ENCODE assay signal across 30 mouse cellular contexts in genomic region chr13:98997025-98997424, GRCm38 (mm10). TPM values are rescaled to one million over a fixed set of nuclear protein-coding genes. Genes with fewer than 3 reads are reported as not detected.
DNase-seq lines count a peak whose midpoint lies in the region; ATAC-seq lines count a peak whose summit lies in the region.
"Had no signal": no experiment of that assay in that cellular context is flagged by ENCODE, and none has a peak within 500 bp of the region (broad histone marks: within the 10 kb centered on the region; RNA-seq: fewer than 3 reads in every experiment).

No protein-coding gene starts in this region.

- DNase-seq in heart, adult 8-10 months (ENCODE audit: low spot score) = peak; percentile 19
- DNase-seq in heart, postnatal 25 days (ENCODE audit: low spot score) = no peak
- peak; percentile 74 for DNase-seq in retina, adult 2 months (ENCODE audit: low read depth, low spot score)
- no peak for DNase-seq in retina, embryonic 14.5 days (ENCODE audit: low spot score)
- DNase-seq in forebrain, embryonic 10.5 days (ENCODE audit: extremely low spot score, low spot score) = no peak
- DNase-seq: adrenal gland, postnatal 36 days; cerebellum, adult 11 months; cerebellum, postnatal 10 days; gastrocnemius, adult 2 months; heart, postnatal 14 days; kidney, adult 18-20 months; kidney, postnatal 4 days; lung, adult 2 months; thymus, adult 2 months; thymus, postnatal 4 days had no signal

- no peaks in the 10 kb centered on the region for H3K27me3 ChIP-seq in hindbrain, embryonic 12.5 days
- H3K27me3 ChIP-seq in forebrain, embryonic 10.5 days (ENCODE audit: poor library complexity, severe bottlenecking) = no peaks in the 10 kb centered on the region
- H3K27me3 ChIP-seq: embryonic facial prominence, embryonic 12.5 days; forebrain, embryonic 13.5 days; heart, embryonic 13.5 days had no signal

- no peaks in the 10 kb centered on the region for H3K36me3 ChIP-seq in hindbrain, embryonic 12.5 days
- H3K36me3 ChIP-seq in forebrain, embryonic 10.5 days (replicated peaks) = no peaks in the 10 kb centered on the region
- H3K36me3 ChIP-seq: embryonic facial prominence, embryonic 12.5 days; heart, embryonic 13.5 days; midbrain, embryonic 13.5 days had no signal

- ATAC-seq in monocyte, adult 5-6 weeks (replicated peaks; ENCODE audit: insufficient number of reproducible peaks, low FRiP score, low TSS enrichment, poor library complexity, severe bottlenecking) = peak; percentile 98
- no peak for ATAC-seq in hindbrain, embryonic 12.5 days (ENCODE audit: low FRiP score)
- ATAC-seq: CD4-positive, CD25-positive, alpha-beta regulatory T cell, adult 4 months; forebrain, embryonic 13.5 days; inflammation-experienced regulatory T-cells, adult 6 months; midbrain, embryonic 13.5 days had no signal

- no peak overlapping the region for H3K9ac ChIP-seq in hindbrain, embryonic 12.5 days
- H3K9ac ChIP-seq: embryonic facial prominence, embryonic 12.5 days; forebrain, embryonic 13.5 days; heart, embryonic 13.5 days; hindbrain, embryonic 14.5 days; midbrain, embryonic 13.5 days had no signal

- H3K27ac ChIP-seq in hindbrain, embryonic 12.5 days = no peak overlapping the region
- no peak overlapping the region for H3K27ac ChIP-seq in forebrain, embryonic 10.5 days
- H3K27ac ChIP-seq: embryonic facial prominence, embryonic 12.5 days; forebrain, embryonic 13.5 days; gastrocnemius, adult 2 months; heart, embryonic 13.5 days; hindbrain, embryonic 14.5 days; midbrain, embryonic 13.5 days; stomach, postnatal 0 days had no signal

- H3K4me1 ChIP-seq in hindbrain, embryonic 12.5 days = no peaks in the 10 kb centered on the region
- H3K4me1 ChIP-seq in forebrain, embryonic 10.5 days = no peaks in the 10 kb centered on the region
- H3K4me1 ChIP-seq: embryonic facial prominence, embryonic 12.5 days; forebrain, embryonic 13.5 days; heart, embryonic 13.5 days; midbrain, embryonic 13.5 days had no signal

- intact Hi-C loops in heart, postnatal 25 days (cut with DNase I) = no loop called here

- WGBS in hindbrain, embryonic 12.5 days = 62% methylated on average over 5 of the region's 5 CpGs
- 60% methylated on average over 5 of the region's 5 CpGs for WGBS in forebrain, embryonic 10.5 days

- H3K9me3 ChIP-seq in hindbrain, embryonic 12.5 days (replicated peaks) = no peaks in the 10 kb centered on the region
- peaks cover 6% of the 10 kb centered on the region; the same call in 1 of the 2 replicates for H3K9me3 ChIP-seq in forebrain, embryonic 10.5 days
- H3K9me3 ChIP-seq: embryonic facial prominence, embryonic 12.5 days; midbrain, embryonic 13.5 days had no signal

- H3K4me2 ChIP-seq in hindbrain, embryonic 12.5 days (replicated peaks) = no peak overlapping the region
- H3K4me2 ChIP-seq: embryonic facial prominence, embryonic 12.5 days; forebrain, embryonic 13.5 days; heart, embryonic 13.5 days; hindbrain, embryonic 14.5 days; midbrain, embryonic 13.5 days had no signal

- no peak overlapping the region for H3K4me3 ChIP-seq in hindbrain, embryonic 12.5 days
- no peak overlapping the region for H3K4me3 ChIP-seq in forebrain, embryonic 10.5 days
- H3K4me3 ChIP-seq: embryonic facial prominence, embryonic 12.5 days; forebrain, embryonic 13.5 days; gastrocnemius, adult 2 months; heart, embryonic 13.5 days; midbrain, embryonic 13.5 days had no signal

RNA-seq across cellular contexts. Expression of gene 1700024P04Rik, which starts 12.7 kb away (rescaled TPM):
- not detected for total RNA-seq in heart, adult 8-10 months (2022)
- not detected for total RNA-seq in heart, postnatal 25 days (2021)
- total RNA-seq in monocyte, adult 5-6 weeks (2017) = not detected in 3 replicates
- not detected in 2 replicates for polyA plus RNA-seq in hindbrain, embryonic 12.5 days (2016; fragmentation: Nextera tagmentation; extraction: Ambion mirVana)
- polyA plus RNA-seq in forebrain, embryonic 10.5 days (2016; fragmentation: Nextera tagmentation; extraction: Ambion mirVana) = not detected in 2 replicates
- total RNA-seq: adrenal gland, postnatal 36 days; gastrocnemius, adult 2 months; heart, postnatal 14 days; left cerebral cortex, postnatal 36 days had no signal
- polyA plus RNA-seq: CD4-positive, CD25-positive, alpha-beta regulatory T cell, adult 4 months; embryonic facial prominence, embryonic 12.5 days; forebrain, embryonic 13.5 days; heart, embryonic 13.5 days; hindbrain, embryonic 14.5 days; inflammation-experienced regulatory T-cells, adult 6 months; kidney, embryonic 16.5 days; limb, embryonic 14.5 days; lung, adult 2 months; midbrain, embryonic 13.5 days; neural tube, embryonic 11.5 days; small intestine, adult 2 months; stomach, postnatal 0 days had no signal

Comparison
In these comparisons a context has a peak if more than half of its experiments do, and no peak if none do; other contexts are left out.
1. DNase-seq: peak in heart, adult 8-10 months (single experiment) and retina, adult 2 months (single experiment); none in heart, postnatal 25 days (single experiment), retina, embryonic 14.5 days (single experiment) and forebrain, embryonic 10.5 days (single experiment).